Mouse (Mus musculus): Measurements from ENCODE around the gene Sh3bgrl3.
"Not testable (repeated sequence)": the region's sequence is repeated elsewhere in the genome, so short reads cannot be mapped to it uniquely, and the experiment has no call there.

GRCm38 (mm10) chr4:134144297-134144696 is 15.7 kb upstream of the Sh3bgrl3 start:
- TF ChIP-seq TAL1, GATA1 (IDR thresholded peaks at IDR 0.05; ENCODE audit: low read length): not testable (repeated sequence)

Data from erythroblast, embryonic 14.5 days (primary cell).